Mouse (Mus musculus) midbrain, postnatal 0 days (tissue): ENCODE data around the gene Fads2. TPM values are rescaled to one million over a fixed set of nuclear protein-coding genes. Genes with fewer than 3 reads are reported as not detected.
A peak's percentile ranks its signal among the peaks of the same experiment; 100 is the strongest.

Experiments used
- ATAC-seq: fragments of 200-750 bp; cut with Nextera tagmentation; 2 replicates; pipeline ENCODE4 v1.8.0; 2017; ENCODE audit warnings: moderate number of reproducible peaks, mild to moderate bottlenecking, moderate TSS enrichment, moderate library complexity; ENCODE audit not compliant: low FRiP score
- DNase-seq: peaks from one replicate; pipeline ENCODE4 v3.0.0-alpha.2; 2015; ENCODE audit warnings: low spot score
- H3K27ac ChIP-seq: fragments of 300-500 bp; sonication (generic); 2 replicates; pipeline ENCODE4 v1.5.1; 2014; ENCODE audit warnings: low read depth, mild to moderate bottlenecking, low read length, mixed read lengths
- H3K27me3 ChIP-seq: fragments of 300-500 bp; sonication (generic); 2 replicates; pipeline ENCODE4 v1.6.1; 2014; ENCODE audit warnings: low read length, control low read depth, mixed read lengths; ENCODE audit not compliant: insufficient read depth
- H3K36me3 ChIP-seq: fragments of 300-500 bp; sonication (generic); 2 replicates; pipeline ENCODE4 v1.6.1; 2014; ENCODE audit warnings: low read length, control low read depth, mixed read lengths; ENCODE audit not compliant: insufficient read depth
- H3K4me1 ChIP-seq: fragments of 300-500 bp; sonication (generic); 2 replicates; pipeline ENCODE4 v1.6.1; 2014; ENCODE audit warnings: mild to moderate bottlenecking, control low read depth, antibody characterized with exemption, low read length, mixed read lengths; ENCODE audit not compliant: insufficient read depth
- H3K4me2 ChIP-seq: fragments of 300-500 bp; sonication (generic); 2 replicates; pipeline ENCODE4 v1.6.1; 2014; ENCODE audit warnings: low read depth, mild to moderate bottlenecking, low read length, mixed read lengths; ENCODE audit not compliant: poor library complexity, severe bottlenecking
- H3K4me3 ChIP-seq: fragments of 300-500 bp; sonication (generic); 2 replicates; pipeline ENCODE4 v1.5.1; 2014; ENCODE audit warnings: low read depth, mild to moderate bottlenecking, low read length, moderate library complexity
- H3K9ac ChIP-seq: fragments of 300-500 bp; sonication (generic); replicated peaks from 2 replicates; pipeline ENCODE4 v1.6.1; 2014; ENCODE audit warnings: mild to moderate bottlenecking, low read length, moderate library complexity, mixed read lengths; ENCODE audit not compliant: poor library complexity, severe bottlenecking
- H3K9me3 ChIP-seq: fragments of 300-500 bp; sonication (generic); 2 replicates; pipeline ENCODE4 v1.6.1; 2016; ENCODE audit warnings: low read length, control low read depth
- CTCF ChIP-seq: IDR thresholded peaks from 2 replicates; pipeline ENCODE4 v1.5.1; 2016; ENCODE audit warnings: antibody characterized with exemption, mild to moderate bottlenecking
- WGBS: fragments of 180-500 bp; shearing (Covaris S2); extraction: QIAGEN DNeasy Blood & Tissue Kit; methylation state at CpG from one replicate; pipeline ENCODE4 v1.1.7; 2014; 5-methylcytosine and 5-hydroxymethylcytosine counted together
- polyA plus RNA-seq: library from polyadenylated mRNA; unstranded; fragments of >200 nt; fragmentation: Nextera tagmentation; extraction: Ambion mirVana; gene quantifications from 2 replicates; pipeline ENCODE4 v1.2.1, GENCODE M21; 2015
- total RNA-seq: library from RNA; depleted of rRNA; stranded (reverse); fragments of >200 nt; gene quantifications from 2 replicates; pipeline ENCODE4 v1.2.3, GENCODE M21; 2014

Gene Fads2
- total and polyA plus RNA-seq, 2 experiments from 2014 or later = 260 to 306 TPM

DNA sequence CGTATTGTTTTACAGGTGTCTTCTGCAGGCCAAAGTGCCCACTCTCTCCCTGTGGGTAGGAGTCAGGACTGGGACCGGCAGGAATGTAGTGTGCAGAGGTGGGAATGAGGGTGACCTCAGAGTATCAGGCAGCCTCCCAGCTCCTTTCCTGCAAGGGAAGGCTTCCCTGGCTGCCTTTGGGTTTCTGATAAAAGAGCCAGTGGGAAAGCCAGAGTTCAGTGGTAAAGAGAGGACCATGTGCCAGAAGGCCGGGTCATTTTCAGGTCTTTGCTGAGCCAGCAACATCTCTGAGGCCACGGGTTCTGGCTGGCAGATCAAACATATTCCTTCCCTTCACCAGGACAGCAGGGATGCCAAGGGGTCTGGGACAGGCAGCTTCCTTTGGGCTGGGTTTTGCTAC lies 55.2 kb downstream of the Fads2 start:
- H3K9me3 ChIP-seq = no peaks in the 10 kb centered on the region
- H3K4me1 ChIP-seq = peaks cover 6% of the 10 kb centered on the region
- no peak overlapping the region for H3K27ac ChIP-seq
- H3K9ac ChIP-seq = no peak overlapping the region
- H3K27me3 ChIP-seq = no peaks in the 10 kb centered on the region
- TF ChIP-seq CTCF = no peak
- no peak overlapping the region for H3K4me3 ChIP-seq
- DNase-seq (no peak), ATAC-seq (no peak)
- 77% methylated on average over 4 of the region's 4 CpGs for WGBS
- no peaks in the 10 kb centered on the region for H3K36me3 ChIP-seq
- no peak overlapping the region for H3K4me2 ChIP-seq

DNA sequence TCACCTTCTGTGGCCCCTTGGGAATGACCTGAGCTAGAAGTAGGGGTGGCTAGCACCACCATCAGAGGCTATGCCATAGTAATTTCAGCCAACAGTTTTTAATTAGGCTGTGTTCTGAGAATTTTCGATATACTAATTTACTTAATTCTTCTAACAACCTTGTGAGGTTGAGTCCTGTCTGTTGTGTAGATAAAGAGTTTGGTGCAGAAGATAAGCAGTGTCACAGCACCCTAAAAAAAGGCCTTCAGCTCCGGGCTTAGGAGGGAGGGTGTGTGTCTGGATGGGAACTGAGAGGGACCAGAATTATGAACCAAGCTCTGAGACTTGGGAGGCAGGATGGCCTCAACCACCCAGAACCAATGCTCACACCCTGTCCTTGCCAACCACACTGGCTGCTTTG lies 55.8 kb downstream of the Fads2 start:
- Histone ChIP-seq H3K27me3 (no peaks in the 10 kb centered on the region), H3K4me1 (peaks cover 6% of the 10 kb centered on the region), H3K4me2 (no peak overlapping the region), H3K9me3 (no peaks in the 10 kb centered on the region), H3K27ac (no peak overlapping the region), H3K4me3 (no peak overlapping the region), H3K36me3 (no peaks in the 10 kb centered on the region), H3K9ac (no peak overlapping the region)
- WGBS = 86% methylated on average over 2 of the region's 2 CpGs
- no peak for TF ChIP-seq CTCF
- no peak for ATAC-seq
- DNase-seq = no peak

DNA sequence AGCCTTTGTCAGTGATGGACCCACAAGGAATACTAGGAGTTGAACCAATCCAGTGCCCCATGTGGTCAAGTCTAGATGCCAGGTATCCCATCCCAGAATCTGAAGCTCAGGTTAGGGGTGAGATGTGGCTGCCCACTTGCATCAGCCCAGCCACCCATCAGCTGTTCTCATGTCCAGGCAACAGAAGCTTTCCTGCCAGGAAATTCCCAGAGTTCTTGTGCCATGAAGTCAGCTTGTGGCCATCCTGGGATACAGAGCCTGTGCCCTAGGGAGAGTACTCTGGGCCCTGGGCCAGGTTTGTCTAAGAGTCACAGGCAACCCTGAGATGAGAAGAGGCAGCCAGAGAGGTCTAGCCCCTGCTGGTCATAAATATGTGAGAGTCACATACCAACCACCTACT lies 57.9 kb downstream of the Fads2 start:
- Histone ChIP-seq H3K9me3 (no peaks in the 10 kb centered on the region), H3K4me2 (peak overlapping the region; percentile 70), H3K27ac (no peak overlapping the region), H3K4me3 (no peak overlapping the region), H3K27me3 (no peaks in the 10 kb centered on the region), H3K36me3 (no peaks in the 10 kb centered on the region), H3K4me1 (peaks cover 6% of the 10 kb centered on the region), H3K9ac (no peak overlapping the region)
- no peak for TF ChIP-seq CTCF
- DNase-seq (no peak), ATAC-seq (no peak)

DNA sequence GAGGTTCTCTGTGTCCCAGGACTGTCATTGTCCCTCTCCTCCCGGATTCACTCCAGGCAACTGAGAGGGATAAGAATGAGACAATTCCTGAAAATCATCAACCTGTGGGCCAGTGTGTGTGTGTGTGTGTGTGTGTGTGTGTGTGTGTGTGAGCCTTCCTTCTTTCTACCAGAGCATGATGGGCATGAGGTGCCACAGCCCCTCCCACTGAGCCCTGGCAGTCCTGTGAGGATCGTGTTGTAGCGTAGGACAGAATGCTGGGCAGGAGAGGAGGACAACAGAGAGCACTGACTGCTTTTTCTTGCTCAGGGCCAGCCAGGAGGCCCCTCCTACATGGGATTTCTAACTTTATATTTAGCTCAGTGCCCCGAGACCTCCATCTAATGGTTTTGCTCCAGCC lies 58.7 kb downstream of the Fads2 start:
- no peaks in the 10 kb centered on the region for H3K27me3 ChIP-seq
- no peak overlapping the region for H3K27ac ChIP-seq
- peak overlapping the region; percentile 65 for H3K9ac ChIP-seq
- ATAC-seq (no peak), DNase-seq (no peak)
- peak overlapping the region; percentile 78 for H3K4me3 ChIP-seq
- H3K4me2 ChIP-seq = peak overlapping the region; percentile 70
- 84% methylated on average over 4 of the region's 4 CpGs for WGBS
- no peaks in the 10 kb centered on the region for H3K36me3 ChIP-seq
- no peaks in the 10 kb centered on the region for H3K9me3 ChIP-seq
- no peak for TF ChIP-seq CTCF
- peaks cover 6% of the 10 kb centered on the region for H3K4me1 ChIP-seq

DNA sequence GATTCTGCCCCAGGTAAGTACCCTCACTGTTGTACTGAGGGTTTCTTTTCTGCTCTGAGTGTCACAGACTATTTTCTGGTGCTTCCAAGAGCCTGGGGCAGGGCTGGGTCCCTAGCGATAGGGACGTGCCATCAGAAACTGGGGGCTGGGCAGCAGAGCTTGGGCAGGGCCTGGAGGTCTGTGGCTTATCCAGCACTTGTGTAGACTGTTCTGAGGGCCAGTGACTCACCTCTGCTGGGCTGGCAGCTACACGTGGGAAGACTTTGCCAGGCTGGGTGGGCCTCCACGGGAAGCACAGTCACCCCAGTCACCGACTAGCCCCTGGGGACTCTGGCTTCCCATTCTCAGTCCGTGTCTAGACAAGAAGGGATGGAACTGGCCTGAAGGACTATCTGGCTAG lies 59.3 kb downstream of the Fads2 start:
- peak overlapping the region; percentile 70 for H3K4me2 ChIP-seq
- H3K9ac ChIP-seq = peak overlapping the region; percentile 65
- peaks cover 6% of the 10 kb centered on the region for H3K4me1 ChIP-seq
- H3K36me3 ChIP-seq = no peaks in the 10 kb centered on the region
- TF ChIP-seq CTCF = no peak
- H3K9me3 ChIP-seq = no peaks in the 10 kb centered on the region
- H3K27me3 ChIP-seq = no peaks in the 10 kb centered on the region
- DNase-seq (no peak), ATAC-seq (peak; percentile 3)
- peak overlapping the region; percentile 78 for H3K4me3 ChIP-seq
- H3K27ac ChIP-seq = peak overlapping the region; percentile 47; the same call in 1 of the 2 replicates
- WGBS = 38% methylated on average over 6 of the region's 6 CpGs

DNA sequence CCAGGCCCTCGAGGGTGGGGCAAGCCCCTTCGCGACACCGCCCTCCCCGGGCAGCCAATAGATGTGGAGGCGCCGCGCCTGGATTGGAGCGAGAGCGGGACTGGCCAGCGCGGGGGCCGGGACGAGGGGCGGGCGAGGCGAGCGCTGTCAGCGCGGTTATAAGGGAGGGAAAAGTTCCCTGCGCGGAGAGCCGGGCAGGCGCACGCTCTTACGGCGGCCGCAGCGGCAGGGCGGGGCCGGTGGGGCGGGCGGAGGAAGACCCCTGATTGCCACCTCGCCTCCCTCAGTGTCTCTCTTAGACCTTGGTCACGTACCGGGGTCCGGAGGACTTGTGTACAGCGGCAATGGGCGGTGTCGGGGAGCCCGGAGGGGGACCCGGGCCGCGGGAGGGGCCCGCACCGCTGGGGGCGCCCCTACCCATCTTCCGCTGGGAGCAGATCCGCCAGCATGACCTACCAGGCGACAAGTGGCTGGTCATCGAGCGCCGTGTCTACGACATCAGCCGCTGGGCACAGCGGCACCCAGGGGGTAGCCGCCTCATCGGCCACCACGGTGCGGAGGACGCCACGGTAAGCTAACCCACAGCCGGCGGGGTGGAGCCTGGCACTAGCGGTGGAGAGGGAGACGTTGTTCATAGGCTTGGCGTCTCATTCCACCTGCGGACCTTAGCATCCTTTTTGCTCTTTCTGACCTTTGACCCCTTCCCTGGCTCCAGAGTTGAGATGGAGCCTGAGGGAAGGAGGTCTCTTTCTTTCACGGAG lies 60.0 kb downstream of the Fads2 start, which contains the start of gene Fads3:
TSS of gene Fads3 (plus strand) at position 182 of the 761 bp plus-strand sequence.
- peaks cover 6% of the 10 kb centered on the region for H3K4me1 ChIP-seq
- peak within 1 kb of the TSS; percentile 78 for H3K4me3 ChIP-seq
- H3K4me2 ChIP-seq = peak within 1 kb of the TSS; percentile 70
- peak within 1 kb of the TSS; percentile 65 for H3K9ac ChIP-seq
- WGBS = under 1% methylated on average over 58 of the region's 69 CpGs
- H3K27me3 ChIP-seq = no peaks in the 10 kb centered on the region
- TF ChIP-seq CTCF = peak; percentile 18; the same call in 1 of the 2 replicates
- H3K36me3 ChIP-seq = no peaks in the 10 kb centered on the region
- DNase-seq (peak; percentile 72), ATAC-seq (peak; percentile 89)
- no peaks in the 10 kb centered on the region for H3K9me3 ChIP-seq
- peak within 1 kb of the TSS; percentile 57 for H3K27ac ChIP-seq
